Mouse (Mus musculus): ENCODE measurements at regions not wholly inside any gene's neighbourhood (a gene's known extent, or its start where the extent isn't known, plus 50 kb on each side); places are given as distances from the start of the nearest gene placed in this dataset.

GRCm38 (mm10) chr5:119213196-119213595 lies 457.3 kb upstream of the Tbx3 start:
- TF ChIP-seq CTCF (IDR thresholded peaks at IDR 0.05; ENCODE audit: control insufficient read depth, insufficient read depth, insufficient read length) (no peak), MYOG (IDR thresholded peaks at IDR 0.05; ENCODE audit: control insufficient read depth, extremely low read depth, insufficient read length) (no peak), MAX (IDR thresholded peaks at IDR 0.05) (no peak), MYOD1 (IDR thresholded peaks at IDR 0.05; ENCODE audit: control insufficient read depth, insufficient read length, low read depth) (no peak), USF1 (IDR thresholded peaks at IDR 0.05; ENCODE audit: low read depth) (no peak), CEBPB (IDR thresholded peaks at IDR 0.05; ENCODE audit: low read depth) (no peak)
